Mouse (Mus musculus) hindbrain, embryonic 14.5 days (tissue): ENCODE results near the gene Plekhg4. TPM values are rescaled to one million over a fixed set of nuclear protein-coding genes. Genes with fewer than 3 reads are reported as not detected.

Experiments used
- ATAC-seq: fragments of 200-750 bp; cut with Nextera tagmentation; 2 replicates; pipeline ENCODE4 v1.8.0; 2017; ENCODE audit warnings: moderate number of reproducible peaks, mild to moderate bottlenecking, moderate TSS enrichment, moderate library complexity; ENCODE audit not compliant: low FRiP score
- DNase-seq: peaks from one replicate; pipeline ENCODE4 v3.0.0-alpha.2; 2015; ENCODE audit warnings: low spot score
- H3K27ac ChIP-seq: fragments of 300-500 bp; sonication (generic); 2 replicates; pipeline ENCODE4 v1.5.1; 2014; ENCODE audit warnings: mild to moderate bottlenecking, moderate library complexity
- H3K27me3 ChIP-seq: fragments of 300-500 bp; sonication (generic); 2 replicates; pipeline ENCODE4 v1.6.1; 2014; ENCODE audit warnings: mild to moderate bottlenecking, low read length, mixed read lengths; ENCODE audit not compliant: control insufficient read depth, insufficient read depth
- H3K36me3 ChIP-seq: fragments of 300-500 bp; sonication (generic); replicated peaks from 2 replicates; pipeline ENCODE4 v1.6.1; 2014; ENCODE audit not compliant: control insufficient read depth, insufficient read depth
- H3K4me1 ChIP-seq: fragments of 300-500 bp; sonication (generic); replicated peaks from 2 replicates; pipeline ENCODE4 v1.6.1; 2014; ENCODE audit warnings: antibody characterized with exemption, low read length, mixed read lengths; ENCODE audit not compliant: control insufficient read depth, insufficient read depth
- H3K4me2 ChIP-seq: fragments of 300-500 bp; sonication (generic); replicated peaks from 2 replicates; pipeline ENCODE4 v1.6.1; 2014; ENCODE audit warnings: mild to moderate bottlenecking, moderate library complexity
- H3K4me3 ChIP-seq: fragments of 300-500 bp; sonication (generic); replicated peaks from 2 replicates; pipeline ENCODE4 v1.5.1; 2014; ENCODE audit warnings: mild to moderate bottlenecking, low read length
- H3K9ac ChIP-seq: fragments of 300-500 bp; sonication (generic); 2 replicates; pipeline ENCODE4 v1.6.1; 2014
- H3K9me3 ChIP-seq: fragments of 300-500 bp; sonication (generic); 2 replicates; pipeline ENCODE4 v1.6.1; 2016; ENCODE audit warnings: low read length; ENCODE audit not compliant: control insufficient read depth
- WGBS: fragments of 180-500 bp; shearing (Covaris S2); extraction: QIAGEN DNeasy Blood & Tissue Kit; methylation state at CpG from one replicate; pipeline ENCODE4 v1.1.7; 2014; 5-methylcytosine and 5-hydroxymethylcytosine counted together
- polyA plus RNA-seq: library from polyadenylated mRNA; unstranded; fragments of >200 nt; fragmentation: Nextera tagmentation; extraction: Ambion mirVana; gene quantifications from 2 replicates; pipeline ENCODE4 v1.2.1, GENCODE M21; 2014

The Plekhg4 gene
- polyA plus RNA-seq, 1 experiment from 2014 or later: 1.8 TPM

- Histone ChIP-seq H3K27ac (no peak overlapping the region), H3K27me3 (peaks cover 17% of the 10 kb centered on the region), H3K9ac (no peak overlapping the region), H3K4me3 (no peak overlapping the region), H3K36me3 (no peaks in the 10 kb centered on the region), H3K4me1 (peaks cover 7% of the 10 kb centered on the region; the same call in 1 of the 2 replicates), H3K4me2 (no peak overlapping the region), H3K9me3 (no peaks in the 10 kb centered on the region)
- WGBS: 95% methylated on average over 6 of the region's 6 CpGs
- ATAC-seq (no peak), DNase-seq (no peak)
Observed at GRCm38 (mm10) chr8:105409947-105410346, 36.9 kb downstream of the Plekhg4 start.

- Histone ChIP-seq H3K4me1 (peaks cover 7% of the 10 kb centered on the region; the same call in 1 of the 2 replicates), H3K27me3 (peaks cover 17% of the 10 kb centered on the region), H3K4me2 (peak within 1 kb of the TSS; percentile 57), H3K9ac (0 out of 2 replicates have a peak within 1 kb of the TSS, but pooled peaks have one; percentile 24), H3K4me3 (peak within 1 kb of the TSS; percentile 29), H3K27ac (no peak within 1 kb of the TSS), H3K36me3 (no peaks in the 10 kb centered on the region), H3K9me3 (no peaks in the 10 kb centered on the region)
- ATAC-seq: 0 out of 2 replicates have a peak, but pooled peaks have one; percentile 51
- under 1% methylated on average over 34 of the region's 34 CpGs for WGBS
- peak; percentile 36 for DNase-seq
Observed at GRCm38 (mm10) chr8:105413391-105413790, 40.3 kb downstream of the Plekhg4 start, which contains the start of the genes Kctd19 and Lrrc36. Gene Kctd19 (minus strand): TSS chr8:105413502. Gene Lrrc36 (plus strand): TSS chr8:105413571.

GRCm38 (mm10) chr8:105418992-105419391 is 45.9 kb downstream of the Plekhg4 start:
- WGBS: 74% methylated on average over 2 of the region's 2 CpGs
- Histone ChIP-seq H3K9ac (no peak overlapping the region), H3K36me3 (no peaks in the 10 kb centered on the region), H3K27me3 (peaks cover 8% of the 10 kb centered on the region; the same call in 1 of the 2 replicates), H3K27ac (no peak overlapping the region), H3K9me3 (no peaks in the 10 kb centered on the region), H3K4me3 (no peak overlapping the region), H3K4me1 (no peaks in the 10 kb centered on the region), H3K4me2 (no peak overlapping the region)
- ATAC-seq (no peak), DNase-seq (no peak)

GRCm38 (mm10) chr8:105419800-105420199 is 46.7 kb downstream of the Plekhg4 start:
- no peaks in the 10 kb centered on the region for H3K9me3 ChIP-seq
- no peaks in the 10 kb centered on the region for H3K4me1 ChIP-seq
- H3K36me3 ChIP-seq: no peaks in the 10 kb centered on the region
- H3K27ac ChIP-seq: no peak overlapping the region
- H3K4me2 ChIP-seq: no peak overlapping the region
- 91% methylated on average over 4 of the region's 4 CpGs for WGBS
- no peak overlapping the region for H3K9ac ChIP-seq
- DNase-seq (no peak), ATAC-seq (no peak)
- H3K27me3 ChIP-seq: no peaks in the 10 kb centered on the region
- no peak overlapping the region for H3K4me3 ChIP-seq

- WGBS: 88% methylated on average over 1 of the region's 1 CpGs
- ATAC-seq: no peak
Observed at GRCm38 (mm10) chr8:105422006-105422405, 48.9 kb downstream of the Plekhg4 start.

GRCm38 (mm10) chr8:105426878-105427277 is 53.8 kb downstream of the Plekhg4 start:
- ATAC-seq: no peak
- Histone ChIP-seq H3K4me1 (peaks cover 5% of the 10 kb centered on the region), H3K9ac (no peak overlapping the region), H3K27ac (no peak overlapping the region), H3K4me3 (no peak overlapping the region), H3K9me3 (no peaks in the 10 kb centered on the region), H3K36me3 (no peaks in the 10 kb centered on the region), H3K27me3 (no peaks in the 10 kb centered on the region), H3K4me2 (no peak overlapping the region)
- DNase-seq: no peak
- 79% methylated on average over 6 of the region's 6 CpGs for WGBS

More at GRCm38 (mm10) chr8:105422006-105422405, 48.9 kb downstream of the Plekhg4 start:
- Histone ChIP-seq H3K4me1 (no peaks in the 10 kb centered on the region), H3K9ac (no peak overlapping the region), H3K27me3 (no peaks in the 10 kb centered on the region), H3K9me3 (no peaks in the 10 kb centered on the region), H3K4me3 (no peak overlapping the region), H3K27ac (no peak overlapping the region), H3K4me2 (no peak overlapping the region), H3K36me3 (no peaks in the 10 kb centered on the region)
- no peak for DNase-seq

GRCm38 (mm10) chr8:105431743-105432515 is 58.9 kb downstream of the Plekhg4 start:
- H3K27ac ChIP-seq: no peak overlapping the region
- WGBS: 38% methylated on average over 7 of the region's 7 CpGs

More at GRCm38 (mm10) chr8:105431743-105432515, 58.9 kb downstream of the Plekhg4 start:
- H3K4me3 ChIP-seq: no peak overlapping the region
- ATAC-seq (0 out of 2 replicates have a peak, but pooled peaks have one; percentile 11), DNase-seq (no peak)
- no peaks in the 10 kb centered on the region for H3K27me3 ChIP-seq
- H3K36me3 ChIP-seq: no peaks in the 10 kb centered on the region
- H3K4me2 ChIP-seq: no peak overlapping the region
- peaks cover 20% of the 10 kb centered on the region for H3K4me1 ChIP-seq
- H3K9ac ChIP-seq: no peak overlapping the region
- H3K9me3 ChIP-seq: no peaks in the 10 kb centered on the region

Other genes with a start within 250 kb of the Plekhg4 start
- 0.08 TPM in 1 of 2 replicates, not detected in the other for gene Ces4a, start 241.5 kb upstream of the Plekhg4 start, polyA plus RNA-seq
- 34.1 and 41.7 TPM in 2 replicates for gene Cbfb, start 202.6 kb upstream of the Plekhg4 start, polyA plus RNA-seq
- gene D230025D16Rik, start 148.1 kb upstream of the Plekhg4 start, polyA plus RNA-seq: 33.1 and 38.1 TPM in 2 replicates
- 8.7 and 11.5 TPM in 2 replicates for gene B3gnt9, start 118.1 kb upstream of the Plekhg4 start, polyA plus RNA-seq
- gene Tradd, start 108.7 kb upstream of the Plekhg4 start, polyA plus RNA-seq: 15.2 and 17.4 TPM in 2 replicates
- 1.2 and 2.0 TPM in 2 replicates for gene Fbxl8, start 108.6 kb upstream of the Plekhg4 start, polyA plus RNA-seq
- 0.63 and 0.79 TPM in 2 replicates for gene Hsf4, start 103.5 kb upstream of the Plekhg4 start, polyA plus RNA-seq
- gene Nol3, start 97.1 kb upstream of the Plekhg4 start, polyA plus RNA-seq: 4.0 and 4.3 TPM in 2 replicates
- 101 and 120 TPM in 2 replicates for gene 4931428F04Rik, start 83.4 kb upstream of the Plekhg4 start, polyA plus RNA-seq
- gene Exoc3l, start 77.2 kb upstream of the Plekhg4 start, polyA plus RNA-seq: 9.5 and 12.2 TPM in 2 replicates
- gene E2f4, start 75.6 kb upstream of the Plekhg4 start, polyA plus RNA-seq: 43.5 and 48.2 TPM in 2 replicates
- gene Elmo3, start 67.7 kb upstream of the Plekhg4 start, polyA plus RNA-seq: 1.1 and 1.6 TPM in 2 replicates
- gene Lrrc29, start 47.0 kb upstream of the Plekhg4 start, polyA plus RNA-seq: 0.46 and 0.92 TPM in 2 replicates
- 141 and 147 TPM in 2 replicates for gene Tmem208, start 46.9 kb upstream of the Plekhg4 start, polyA plus RNA-seq
- 0.58 and 0.70 TPM in 2 replicates for gene Fhod1, start 25.3 kb upstream of the Plekhg4 start, polyA plus RNA-seq
- 11.4 and 12.1 TPM in 2 replicates for gene Slc9a5, start 24.4 kb upstream of the Plekhg4 start, polyA plus RNA-seq
- 0.10 TPM in 1 of 2 replicates, not detected in the other for gene Kctd19, start 40.2 kb downstream of the Plekhg4 start, polyA plus RNA-seq
- 0.44 and 0.78 TPM in 2 replicates for gene Lrrc36, start 40.3 kb downstream of the Plekhg4 start, polyA plus RNA-seq
- gene Tppp3, start 98.3 kb downstream of the Plekhg4 start, polyA plus RNA-seq: 204 and 207 TPM in 2 replicates
- gene Zdhhc1, start 123.6 kb downstream of the Plekhg4 start, polyA plus RNA-seq: 32.7 and 33.1 TPM in 2 replicates
- gene Hsd11b2, start 145.5 kb downstream of the Plekhg4 start, polyA plus RNA-seq: 6.1 and 7.0 TPM in 2 replicates
- 231 and 245 TPM in 2 replicates for gene Atp6v0d1, start 192.8 kb downstream of the Plekhg4 start, polyA plus RNA-seq
- gene Ripor1, start 232.0 kb downstream of the Plekhg4 start, polyA plus RNA-seq: 30.6 and 32.6 TPM in 2 replicates